Mouse (Mus musculus): Measurements from ENCODE around the gene Gm8122. TPM values are rescaled to one million over a fixed set of nuclear protein-coding genes. Genes with fewer than 3 reads are reported as not detected.
"Not testable (repeated sequence)": the region's sequence is repeated elsewhere in the genome, so short reads cannot be mapped to it uniquely, and the experiment has no call there.

Gene Gm8122
- polyA plus RNA-seq, 1 experiment from 2014 or later, result not detected

GRCm38 (mm10) chr14:43250549-43251253 lies 15.6 kb upstream of the Gm8122 start:
- not testable (repeated sequence) for H3K4me2 ChIP-seq; H3K4me3 ChIP-seq; H3K4me1 ChIP-seq; H3K27me3 ChIP-seq; H3K27ac ChIP-seq; H3K36me3 ChIP-seq; H3K9me3 ChIP-seq; ATAC-seq (ENCODE audit: insufficient number of reproducible peaks, insufficient read depth, low FRiP score, low TSS enrichment, low read depth); H3K9ac ChIP-seq
- 37% methylated on average over 6 of the region's 6 CpGs for WGBS

- H3K36me3 ChIP-seq, result not testable (repeated sequence)
Measured at GRCm38 (mm10) chr14:43249611-43250170, 14.6 kb upstream of the Gm8122 start.

GRCm38 (mm10) chr14:43237769-43238168 lies 2.7 kb upstream of the Gm8122 start:
- not testable (repeated sequence) for H3K27me3 ChIP-seq; H3K27ac ChIP-seq; H3K9ac ChIP-seq; H3K4me1 ChIP-seq; H3K4me2 ChIP-seq; ATAC-seq (ENCODE audit: insufficient number of reproducible peaks, insufficient read depth, low FRiP score, low TSS enrichment, low read depth); H3K36me3 ChIP-seq; H3K9me3 ChIP-seq; H3K4me3 ChIP-seq

More at GRCm38 (mm10) chr14:43249611-43250170, 14.6 kb upstream of the Gm8122 start:
- H3K27ac ChIP-seq; H3K9me3 ChIP-seq; H3K9ac ChIP-seq; H3K27me3 ChIP-seq; H3K4me2 ChIP-seq; ATAC-seq (ENCODE audit: insufficient number of reproducible peaks, insufficient read depth, low FRiP score, low TSS enrichment, low read depth); H3K4me3 ChIP-seq; H3K4me1 ChIP-seq: not testable (repeated sequence)
- 6% methylated on average over 10 of the region's 12 CpGs for WGBS

Other genes with a start within 250 kb of the Gm8122 start
- not detected in 2 replicates for gene Gm8082, start 241.7 kb downstream of the Gm8122 start, polyA plus RNA-seq (2015; fragmentation: Nextera tagmentation; extraction: Ambion mirVana)
- gene Gm10376, start 219.7 kb downstream of the Gm8122 start, polyA plus RNA-seq (2015; fragmentation: Nextera tagmentation; extraction: Ambion mirVana), result not detected in 2 replicates
- gene Gm8094, start 158.7 kb downstream of the Gm8122 start, polyA plus RNA-seq (2015; fragmentation: Nextera tagmentation; extraction: Ambion mirVana), result not detected in 2 replicates
- gene Gm8104, start 134.7 kb downstream of the Gm8122 start, polyA plus RNA-seq (2015; fragmentation: Nextera tagmentation; extraction: Ambion mirVana), result not detected in 2 replicates
- not detected in 2 replicates for gene Gm7233, start 55.4 kb downstream of the Gm8122 start, polyA plus RNA-seq (2015; fragmentation: Nextera tagmentation; extraction: Ambion mirVana)
- gene Gm8126, start 23.3 kb upstream of the Gm8122 start, polyA plus RNA-seq (2015; fragmentation: Nextera tagmentation; extraction: Ambion mirVana), result not detected in 2 replicates
- not detected in 2 replicates for gene Gm9732, start 39.7 kb upstream of the Gm8122 start, polyA plus RNA-seq (2015; fragmentation: Nextera tagmentation; extraction: Ambion mirVana)
- gene Gm8127, start 58.5 kb upstream of the Gm8122 start, polyA plus RNA-seq (2015; fragmentation: Nextera tagmentation; extraction: Ambion mirVana), result not detected in 2 replicates
- gene 1700001F09Rik, start 112.5 kb upstream of the Gm8122 start, polyA plus RNA-seq (2015; fragmentation: Nextera tagmentation; extraction: Ambion mirVana), result not detected in 2 replicates
- gene Gm8138, start 181.0 kb upstream of the Gm8122 start, polyA plus RNA-seq (2015; fragmentation: Nextera tagmentation; extraction: Ambion mirVana), result not detected in 2 replicates

Measured in embryonic facial prominence, embryonic 13.5 days (tissue).